In the genomic region with DNA sequence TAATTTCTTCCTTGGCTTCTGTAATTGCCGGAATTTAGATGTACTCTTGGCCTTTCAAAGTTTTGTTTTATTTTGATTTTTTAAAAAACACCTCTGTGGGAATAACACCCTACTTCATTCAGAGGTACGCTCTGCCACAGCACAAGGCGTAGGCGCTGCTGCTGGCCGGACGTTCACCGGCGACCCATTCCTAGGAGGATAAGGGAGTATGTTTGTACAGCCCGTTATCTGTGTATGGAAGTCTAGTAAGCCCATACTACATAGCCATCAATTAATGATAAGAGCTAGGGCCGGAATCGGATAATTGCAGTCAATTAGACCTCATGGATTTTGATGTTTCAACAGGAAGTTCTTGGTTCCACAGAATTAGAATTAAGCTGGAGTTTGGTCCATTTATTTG, we compare ENCODE assay signal across 8 mouse cellular contexts. TPM values are rescaled to one million over a fixed set of nuclear protein-coding genes. Genes with fewer than 3 reads are reported as not detected.
DNase-seq lines count a peak whose midpoint lies in the region; ATAC-seq and TF ChIP-seq lines count a peak whose summit lies in the region.

No protein-coding gene starts in this region.

- TF ChIP-seq CTCF in intestine, postnatal 0 days (IDR thresholded peaks at IDR 0.05; ENCODE audit: low read depth), result no peak

- H3K4me1 ChIP-seq in forebrain, embryonic 13.5 days, result peaks cover 14% of the 10 kb centered on the region
- H3K4me1 ChIP-seq in intestine, postnatal 0 days (replicated peaks; ENCODE audit: control insufficient read depth, insufficient read depth, low read length), result no peaks in the 10 kb centered on the region

- peak overlapping the region; percentile 72 for H3K4me2 ChIP-seq in forebrain, embryonic 13.5 days
- peak overlapping the region; percentile 66 for H3K4me2 ChIP-seq in intestine, postnatal 0 days (replicated peaks; ENCODE audit: low read depth)

- H3K4me3 ChIP-seq in forebrain, embryonic 13.5 days, result peak overlapping the region; percentile 96
- H3K4me3 ChIP-seq in intestine, postnatal 0 days (ENCODE audit: low read depth, low read length), result peak overlapping the region; percentile 91

- H3K27ac ChIP-seq in forebrain, embryonic 13.5 days, result peak overlapping the region; percentile 59; the same call in 1 of the 2 replicates
- peak overlapping the region; percentile 60 for H3K27ac ChIP-seq in intestine, postnatal 0 days (ENCODE audit: low read depth, low read length)

- no peaks in the 10 kb centered on the region for H3K9me3 ChIP-seq in forebrain, embryonic 13.5 days (replicated peaks)
- H3K9me3 ChIP-seq in intestine, postnatal 0 days (ENCODE audit: control insufficient read depth), result no peaks in the 10 kb centered on the region

- peak overlapping the region; percentile 97 for H3K9ac ChIP-seq in forebrain, embryonic 13.5 days
- H3K9ac ChIP-seq in intestine, postnatal 0 days (ENCODE audit: low read depth, low read length), result peak overlapping the region; percentile 76

- peak; percentile 22 to 41 for DNase-seq in cerebellum, postnatal 14 days
- DNase-seq in NIH3T3 (ENCODE audit: low read depth), result peak; percentile 20
- DNase-seq in thymus, postnatal 14 days, result peak; percentile 47
- no peak for DNase-seq in ovary, adult 18-20 months (ENCODE audit: low spot score)

- 4% methylated on average over 11 of the region's 11 CpGs for WGBS in forebrain, embryonic 13.5 days
- under 1% methylated on average over 11 of the region's 11 CpGs for WGBS in intestine, postnatal 0 days

- H3K27me3 ChIP-seq in forebrain, embryonic 13.5 days, result no peaks in the 10 kb centered on the region
- H3K27me3 ChIP-seq in intestine, postnatal 0 days (replicated peaks; ENCODE audit: control insufficient read depth, insufficient read depth, low read length), result peaks cover 9% of the 10 kb centered on the region; the same call in 1 of the 2 replicates

- ATAC-seq in cerebellum, adult (ENCODE audit: insufficient number of reproducible peaks, low FRiP score, low TSS enrichment), result no peak
- ATAC-seq in forebrain, embryonic 13.5 days, result 0 out of 2 replicates have a peak, but pooled peaks have one; percentile 20
- no peak for ATAC-seq in intestine, postnatal 0 days
- ATAC-seq in megakaryocyte progenitor cell, adult 5-6 weeks (replicated peaks; ENCODE audit: poor library complexity), result peak; percentile 30; the same call in 1 of the 2 replicates

- peaks cover 25% of the 10 kb centered on the region for H3K36me3 ChIP-seq in forebrain, embryonic 13.5 days (ENCODE audit: poor library complexity, severe bottlenecking)
- peaks cover 8% of the 10 kb centered on the region; the same call in 1 of the 2 replicates for H3K36me3 ChIP-seq in intestine, postnatal 0 days (ENCODE audit: control insufficient read depth, insufficient read depth)

RNA-seq across cellular contexts. Expression of a gene that starts 0.5 kb away (rescaled TPM):
- 53.7 and 54.0 TPM in 2 replicates for polyA plus RNA-seq in forebrain, embryonic 13.5 days (2015; fragmentation: Nextera tagmentation; extraction: Ambion mirVana)
- polyA plus RNA-seq in intestine, postnatal 0 days (2015; fragmentation: Nextera tagmentation; extraction: Ambion mirVana), result 31.0 and 31.4 TPM in 2 replicates
- 65.1 and 73.1 TPM in 2 replicates for total RNA-seq in megakaryocyte progenitor cell, adult 5-6 weeks (2015)
- 13.3 and 13.4 TPM in 2 replicates for total RNA-seq in megakaryocyte progenitor cell, adult 5-6 weeks (2017)

RNA-seq across cellular contexts. Expression of a gene that starts 18.6 kb away (rescaled TPM):
- 34.8 and 36.2 TPM in 2 replicates for polyA plus RNA-seq in forebrain, embryonic 13.5 days (2015; fragmentation: Nextera tagmentation; extraction: Ambion mirVana)
- polyA plus RNA-seq in intestine, postnatal 0 days (2015; fragmentation: Nextera tagmentation; extraction: Ambion mirVana), result 10.0 and 10.2 TPM in 2 replicates
- 25.5 and 28.6 TPM in 2 replicates for total RNA-seq in megakaryocyte progenitor cell, adult 5-6 weeks (2015)
- 39.5 and 53.3 TPM in 2 replicates for total RNA-seq in megakaryocyte progenitor cell, adult 5-6 weeks (2017)

Comparison
In these comparisons a context has a peak if more than half of its experiments do, and no peak if none do; other contexts are left out.
1. ATAC-seq: peak in forebrain, embryonic 13.5 days (single experiment) and megakaryocyte progenitor cell, adult 5-6 weeks (single experiment); none in cerebellum, adult (single experiment) and intestine, postnatal 0 days (single experiment).